ENCODE assay signal across 18 mouse cellular contexts in the genomic region with DNA sequence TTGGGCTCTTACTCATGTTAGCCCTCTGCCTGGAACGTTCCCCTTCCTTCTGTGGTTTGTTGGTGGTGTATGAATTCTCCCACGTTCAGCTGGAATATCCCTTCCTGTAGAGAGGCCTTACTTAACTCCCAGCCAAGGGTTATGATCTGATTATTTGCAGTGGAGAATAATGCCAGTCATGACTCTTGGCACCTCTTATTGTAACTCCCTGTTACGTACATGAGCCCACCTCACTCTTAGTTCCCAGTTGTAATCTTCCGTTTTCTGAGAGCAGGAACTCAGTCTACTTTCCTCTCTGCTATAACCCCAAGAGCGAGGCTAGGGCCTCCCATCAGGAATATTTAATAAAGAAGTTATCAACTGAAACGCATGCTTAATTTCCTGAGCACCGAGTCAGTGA.
"Had no signal": no experiment of that assay in that cellular context is flagged by ENCODE, and none has a peak within 500 bp of the region (broad histone marks: within the 10 kb centered on the region; RNA-seq: fewer than 3 reads in every experiment).

No protein-coding gene starts in this region.

- DNase-seq: lung, adult 18-20 months; lung, embryonic 14.5 days; lung, postnatal 10 days; lung, postnatal 4 days; retina, postnatal 1 day; right cerebral cortex, adult 18-20 months; right cerebral cortex, postnatal 25 days; right cerebral cortex, postnatal 4 days; spleen, adult 18-20 months; thymus, adult 18-20 months; thymus, postnatal 14 days; thymus, postnatal 36 days had no signal

- H3K27ac ChIP-seq: liver, embryonic 14.5 days; midbrain, embryonic 12.5 days; midbrain, embryonic 15.5 days; neural tube, embryonic 13.5 days; neural tube, embryonic 15.5 days had no signal

- H3K9ac ChIP-seq: liver, embryonic 14.5 days; lung, embryonic 14.5 days; midbrain, embryonic 12.5 days; midbrain, embryonic 15.5 days; neural tube, embryonic 13.5 days; neural tube, embryonic 15.5 days had no signal

- H3K27me3 ChIP-seq: midbrain, embryonic 12.5 days; midbrain, embryonic 15.5 days; neural tube, embryonic 13.5 days; neural tube, embryonic 15.5 days had no signal

- ATAC-seq: midbrain, embryonic 15.5 days had no signal

- H3K4me3 ChIP-seq: midbrain, embryonic 12.5 days; midbrain, embryonic 15.5 days; myocyte; neural tube, embryonic 13.5 days; neural tube, embryonic 15.5 days had no signal

- H3K9me3 ChIP-seq: midbrain, embryonic 12.5 days; midbrain, embryonic 15.5 days; neural tube, embryonic 13.5 days; neural tube, embryonic 15.5 days had no signal

- H3K4me1 ChIP-seq: midbrain, embryonic 12.5 days; midbrain, embryonic 15.5 days; neural tube, embryonic 13.5 days; neural tube, embryonic 15.5 days had no signal

- H3K4me2 ChIP-seq: lung, embryonic 14.5 days; midbrain, embryonic 12.5 days; midbrain, embryonic 15.5 days; neural tube, embryonic 13.5 days; neural tube, embryonic 15.5 days had no signal

- H3K36me3 ChIP-seq: midbrain, embryonic 12.5 days; midbrain, embryonic 15.5 days; neural tube, embryonic 13.5 days; neural tube, embryonic 15.5 days had no signal
